Mouse (Mus musculus) E14TG2a.4 (cell line): ENCODE measurements around the gene Foxi1.

Source experiments
- CTCF ChIP-seq: conservative IDR thresholded peaks from 2 replicates; pipeline ENCODE4 v1.5.1; 2014; ENCODE audit warnings: low read length
- NANOG ChIP-seq: IDR thresholded peaks from 2 replicates; pipeline ENCODE4 v1.6.1; 2014; ENCODE audit warnings: borderline replicate concordance, low read length, mixed read lengths

GRCm38 (mm10) chr11:34169464-34169894 is 38.4 kb downstream of the Foxi1 start:
- TF ChIP-seq CTCF = no peak
- TF ChIP-seq NANOG = no peak
